Mouse (Mus musculus) heart, postnatal 25 days (tissue): ENCODE results near the gene Sema4c. TPM values are rescaled to one million over a fixed set of nuclear protein-coding genes. Genes with fewer than 3 reads are reported as not detected.

Experiments
- DNase-seq: peaks from one replicate; pipeline ENCODE4 v3.0.0; 2022; ENCODE audit warnings: low spot score
- intact Hi-C: fragments of 180-260 bp; cut with DNase I; formaldehyde crosslinking; loops from one replicate; pipeline ENCODE4 v1.15.1; 2025
- microRNA-seq: library from miRNA; unstranded; fragments of <30 nt; microRNA quantifications from one replicate; pipeline ENCODE4 v1.2.0, GENCODE M21; 2022
- total RNA-seq, 2 experiments: library from RNA; stranded (reverse); gene quantifications; 2 replicates each; pipeline ENCODE4 v1.2.3; 2021

Gene Sema4c
- total RNA-seq, 2 experiments from 2014 or later = 14.8 to 15.7 TPM

DNA sequence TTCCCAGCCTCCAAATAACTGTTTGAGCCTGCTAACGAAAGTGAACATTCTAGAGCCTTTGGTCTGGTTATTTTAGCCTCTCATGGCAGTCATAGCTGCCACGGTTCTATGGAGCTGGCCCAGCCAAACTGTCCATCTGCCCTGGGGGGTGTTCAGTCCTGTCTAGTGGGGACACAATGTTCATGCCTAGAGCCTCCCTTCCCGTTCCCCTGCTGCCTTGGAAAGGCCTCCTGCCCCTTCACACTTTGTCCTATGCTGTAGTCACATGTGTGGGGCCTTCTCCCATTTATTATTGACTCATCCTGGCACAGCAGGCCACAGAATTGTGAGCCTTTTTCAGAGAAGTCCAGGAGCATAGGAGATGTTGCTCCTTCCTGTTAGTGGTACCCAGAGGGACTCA, 39.9 kb downstream of the Sema4c start:
- no peak for DNase-seq
- intact Hi-C loops = no loop called here

DNA sequence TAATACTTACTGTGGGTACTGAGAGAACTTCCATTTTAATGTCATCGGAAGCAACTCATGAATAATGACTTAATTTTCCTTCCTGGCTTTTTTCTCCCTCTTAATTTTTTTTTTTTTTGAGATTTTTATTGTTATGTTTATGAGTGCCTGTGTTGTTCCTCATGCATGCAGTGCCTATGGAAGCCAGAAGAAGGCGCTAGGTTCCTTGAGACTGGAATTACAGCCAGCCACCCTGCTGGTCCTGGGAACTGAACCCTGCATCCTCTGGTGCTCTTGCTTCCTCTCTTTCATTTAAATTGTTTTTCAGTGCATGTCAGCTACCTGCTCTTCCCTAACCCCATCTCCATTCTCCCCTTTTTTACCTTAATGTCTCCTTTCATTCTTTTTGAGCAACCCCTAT, 44.4 kb downstream of the Sema4c start:
- DNase-seq = no peak

DNA sequence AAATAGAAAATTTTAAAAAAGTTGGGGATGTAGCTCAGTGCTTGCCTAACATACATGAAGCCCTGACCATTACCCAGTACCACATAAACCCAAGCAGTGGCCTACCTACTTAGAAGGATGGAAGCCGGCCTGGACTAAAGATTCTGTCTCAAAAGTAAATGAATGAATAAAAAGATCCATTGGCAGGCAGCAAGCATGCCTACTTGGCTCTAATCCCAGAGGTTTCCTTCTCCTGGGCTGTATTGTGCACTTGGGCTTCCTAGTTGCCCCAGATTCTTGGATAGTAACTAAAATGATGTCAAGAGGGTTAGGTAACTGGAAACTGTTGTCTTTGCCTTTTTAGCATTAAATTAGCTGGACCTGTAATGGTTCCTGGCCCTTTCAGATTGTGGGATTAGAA, 44.8 kb downstream of the Sema4c start:
- DNase-seq = no peak
- intact Hi-C loops = no loop called here

More for the DNA sequence above, 44.4 kb downstream of the Sema4c start:
- intact Hi-C loops = loop anchor here (2.0 kb wide), 1 partner anchor 31 kb away; no protein-coding TSS in a partner anchor

DNA sequence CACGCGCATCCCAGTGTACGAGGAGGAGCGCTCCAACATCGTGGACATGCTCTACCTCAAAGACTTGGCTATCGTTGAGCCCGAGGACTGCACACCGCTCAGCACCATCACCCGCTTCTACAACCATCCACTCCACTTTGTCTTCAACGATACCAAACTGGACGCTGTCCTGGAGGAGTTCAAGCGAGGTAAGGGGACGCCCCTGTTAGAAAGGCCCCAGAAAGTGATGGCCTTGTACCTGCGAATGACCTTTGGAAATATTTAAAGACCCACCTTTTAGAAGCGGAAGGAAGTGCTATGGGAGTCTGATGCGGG, 45.2 kb downstream of the Sema4c start:
- no peak for DNase-seq
- intact Hi-C loops = no loop called here

DNA sequence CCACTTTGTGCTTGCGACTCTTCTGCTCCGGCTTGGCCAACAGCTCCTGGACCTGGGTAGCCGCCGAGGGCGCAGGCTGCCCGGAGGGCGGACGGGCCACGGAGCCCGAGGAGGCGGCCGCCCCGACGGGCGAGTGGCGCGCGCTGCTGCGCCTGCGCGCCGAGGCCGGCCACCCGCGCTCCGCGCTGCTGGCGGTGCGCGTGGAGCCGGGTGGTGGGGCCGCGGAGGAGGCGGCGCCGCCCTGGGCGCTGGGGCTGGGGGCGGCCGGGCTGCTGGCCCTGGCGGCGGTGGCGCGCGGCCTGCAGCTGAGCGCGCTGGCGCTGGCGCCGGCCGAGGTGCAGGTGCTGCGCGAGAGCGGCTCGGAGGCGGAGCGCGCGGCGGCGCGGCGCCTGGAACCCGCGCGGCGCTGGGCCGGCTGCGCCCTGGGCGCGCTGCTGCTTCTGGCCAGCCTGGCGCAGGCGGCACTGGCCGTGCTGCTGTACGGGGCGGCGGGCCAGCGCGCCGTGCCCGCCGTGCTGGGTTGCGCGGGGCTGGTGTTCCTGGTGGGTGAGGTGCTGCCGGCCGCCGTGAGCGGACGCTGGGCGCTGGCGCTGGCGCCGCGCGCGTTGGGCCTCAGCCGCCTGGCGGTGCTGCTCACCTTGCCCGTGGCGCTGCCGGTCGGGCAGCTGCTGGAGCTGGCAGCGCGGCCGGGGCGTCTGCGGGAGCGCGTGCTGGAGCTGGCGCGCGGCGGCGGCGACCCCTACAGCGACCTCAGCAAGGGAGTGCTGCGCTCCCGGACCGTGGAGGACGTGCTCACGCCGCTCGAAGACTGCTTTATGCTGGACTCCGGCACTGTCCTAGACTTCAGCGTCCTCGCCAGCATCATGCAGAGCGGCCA, 45.8 kb downstream of the Sema4c start:
- DNase-seq = no peak
- intact Hi-C loops = no loop called here

DNA sequence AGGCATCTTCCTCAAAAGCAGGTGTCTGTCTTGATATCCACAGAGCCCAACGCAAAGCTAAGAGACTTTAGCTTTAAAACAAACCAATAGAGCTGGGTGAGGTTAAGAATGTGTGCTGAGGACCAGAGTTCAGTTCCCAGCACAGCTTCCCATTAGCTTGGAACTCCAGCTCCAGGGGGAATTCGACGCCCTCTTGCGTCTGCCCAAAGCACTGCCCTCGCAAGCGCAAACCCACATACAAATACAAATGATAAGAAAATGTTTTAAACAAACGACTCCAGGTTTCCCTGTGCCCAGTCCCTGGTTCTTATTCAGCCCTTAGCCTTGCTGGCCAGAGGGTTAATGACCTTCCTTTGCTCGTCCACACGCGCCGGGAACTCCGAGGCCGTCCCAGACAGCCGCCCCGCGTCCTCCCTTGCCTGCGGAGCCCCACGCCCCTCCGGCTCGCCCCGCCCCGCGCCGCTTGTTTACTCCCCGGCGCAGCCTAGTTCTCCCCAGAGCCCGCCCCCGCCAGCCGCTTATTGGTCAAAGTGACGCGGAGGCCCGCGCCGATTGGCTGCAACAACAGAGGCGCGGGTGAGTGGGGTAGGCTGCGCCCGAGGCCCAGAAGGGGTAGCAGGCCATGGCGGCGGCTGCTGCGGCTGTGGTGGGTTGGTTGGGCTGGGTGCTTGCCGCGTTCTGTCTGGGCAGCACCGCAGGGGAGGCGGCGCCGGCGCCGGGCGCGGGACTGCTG, 46.7 kb downstream of the Sema4c start, which contains the start of gene Cnnm3:
Cnnm3 (plus strand) TSS at position 579 of the 733 bp plus-strand sequence.
- intact Hi-C loops = no loop called here
- peak; percentile 98 for DNase-seq

DNA sequence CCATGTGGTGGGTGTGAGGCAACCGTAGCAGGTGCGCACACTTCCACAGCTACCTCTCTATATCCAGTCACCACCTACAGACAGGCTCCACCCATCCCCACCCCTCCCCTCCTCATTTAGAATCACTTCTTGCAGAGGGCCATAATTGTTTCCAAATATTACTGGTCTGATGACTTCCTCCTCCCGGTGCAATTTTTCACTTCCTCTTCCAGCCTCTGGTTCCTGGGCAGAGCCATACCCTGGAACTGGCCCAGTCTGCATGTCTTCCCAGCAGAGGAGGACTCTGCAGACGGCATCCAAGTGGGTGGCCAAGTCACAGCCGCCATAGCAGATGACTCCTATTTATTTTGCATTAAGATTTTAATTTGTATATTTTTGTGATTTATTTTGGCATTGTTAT, 49.9 kb downstream of the Sema4c start:
- intact Hi-C loops = loop anchor here (5.0 kb wide), 1 partner anchor 1484 kb away; no protein-coding TSS in a partner anchor
- no peak for DNase-seq

DNA sequence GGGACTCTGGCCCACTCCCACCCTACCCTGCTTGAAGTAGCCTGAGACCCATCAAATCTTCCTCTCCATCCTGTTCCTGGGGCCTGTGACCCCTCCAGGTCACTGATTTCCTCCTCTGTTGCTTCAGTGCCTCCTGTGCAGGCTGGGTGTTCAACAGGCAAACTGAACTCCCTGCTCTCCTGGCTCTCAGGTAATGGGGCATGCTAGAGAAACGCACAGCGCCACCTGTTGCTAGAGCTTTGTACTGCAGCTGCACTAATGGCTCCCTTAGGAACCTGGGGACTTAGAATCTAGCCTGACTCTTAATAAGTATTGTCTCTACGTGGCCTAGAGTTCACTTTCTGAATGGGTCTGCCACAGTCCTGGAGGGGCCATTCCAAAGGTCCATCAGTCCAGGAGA, 56.9 kb downstream of the Sema4c start:
- intact Hi-C loops = loop anchor here (2.0 kb wide), 1 partner anchor 176 kb away; no protein-coding TSS in a partner anchor
- DNase-seq = no peak

Small RNA genes lying within 50 kb of the gene (microRNA-seq; reads per million reads assigned to microRNA genes)
- not detected for gene Gm47280

Other genes with a start within 250 kb of the Sema4c start
- 10 to 100 TPM; 53.2 to 60.7 TPM for gene Kansl3, start 189.2 kb downstream of the Sema4c start, total RNA-seq
- gene Fer1l5, start 186.1 kb downstream of the Sema4c start, total RNA-seq = not detected
- 10 to 100 TPM; 22.8 to 27.2 TPM for gene Lman2l, start 113.1 kb downstream of the Sema4c start, total RNA-seq
- 1 to 10 TPM; 4.1 to 4.3 TPM for gene Cnnm4, start 86.7 kb downstream of the Sema4c start, total RNA-seq
- 10 to 100 TPM; 14.7 to 15.7 TPM for gene Cnnm3, start 46.5 kb downstream of the Sema4c start, total RNA-seq
- 100 to 1,000 TPM; 215 to 337 TPM for gene Ankrd23, start 21.5 kb downstream of the Sema4c start, total RNA-seq
- 100 to 1,000 TPM; 112 to 186 TPM for gene Gm42417, start 18.9 kb downstream of the Sema4c start, total RNA-seq
- gene Ankrd39, start 10.9 kb downstream of the Sema4c start, total RNA-seq = 1 to 10 TPM; 5.6 to 8.1 TPM
- gene Fam178b, start 124.8 kb upstream of the Sema4c start, total RNA-seq = under 1 TPM in 1 of 2 experiments, not detected in 1; 0.83 TPM
- 1,000 to 10,000 TPM; 2,198 to 2,230 TPM for gene Cox5b, start 133.1 kb upstream of the Sema4c start, total RNA-seq
- not detected for gene 4933424G06Rik, start 151.8 kb upstream of the Sema4c start, total RNA-seq
- gene Actr1b, start 156.1 kb upstream of the Sema4c start, total RNA-seq = 100 to 1,000 TPM; 104 to 107 TPM
- under 1 TPM; 0.18 to 0.53 TPM for gene Zap70, start 203.4 kb upstream of the Sema4c start, total RNA-seq